Mouse (Mus musculus): ENCODE data around the gene Tapt1.

DNA sequence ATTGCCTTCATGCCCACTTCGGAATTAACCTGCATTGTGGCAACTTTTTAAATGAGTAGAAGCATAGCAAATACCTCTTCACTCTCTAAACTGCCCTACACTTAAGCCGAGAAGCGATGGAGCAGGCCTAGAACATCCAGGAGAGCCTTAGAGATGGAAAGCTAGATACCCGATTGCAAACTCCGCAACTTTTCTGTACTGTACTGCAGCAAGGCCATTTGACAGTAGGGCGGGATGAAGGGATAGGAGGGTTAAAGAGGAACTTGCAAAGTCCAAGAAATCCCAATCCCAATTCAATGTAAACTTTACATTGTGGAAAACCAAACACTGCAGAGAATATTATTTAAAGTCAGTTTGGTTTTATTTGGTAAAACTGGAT is 1.0 kb upstream of the Tapt1 start:
- no peak for TF ChIP-seq CTCF (IDR thresholded peaks at IDR 0.05; ENCODE audit: control insufficient read depth, insufficient read depth, low read length)
- TF ChIP-seq POLR2A (IDR thresholded peaks at IDR 0.05; ENCODE audit: borderline replicate concordance, control insufficient read depth, low read depth, low read length): no peak

All from bone marrow, adult 2 months (tissue).